In the genomic region with DNA sequence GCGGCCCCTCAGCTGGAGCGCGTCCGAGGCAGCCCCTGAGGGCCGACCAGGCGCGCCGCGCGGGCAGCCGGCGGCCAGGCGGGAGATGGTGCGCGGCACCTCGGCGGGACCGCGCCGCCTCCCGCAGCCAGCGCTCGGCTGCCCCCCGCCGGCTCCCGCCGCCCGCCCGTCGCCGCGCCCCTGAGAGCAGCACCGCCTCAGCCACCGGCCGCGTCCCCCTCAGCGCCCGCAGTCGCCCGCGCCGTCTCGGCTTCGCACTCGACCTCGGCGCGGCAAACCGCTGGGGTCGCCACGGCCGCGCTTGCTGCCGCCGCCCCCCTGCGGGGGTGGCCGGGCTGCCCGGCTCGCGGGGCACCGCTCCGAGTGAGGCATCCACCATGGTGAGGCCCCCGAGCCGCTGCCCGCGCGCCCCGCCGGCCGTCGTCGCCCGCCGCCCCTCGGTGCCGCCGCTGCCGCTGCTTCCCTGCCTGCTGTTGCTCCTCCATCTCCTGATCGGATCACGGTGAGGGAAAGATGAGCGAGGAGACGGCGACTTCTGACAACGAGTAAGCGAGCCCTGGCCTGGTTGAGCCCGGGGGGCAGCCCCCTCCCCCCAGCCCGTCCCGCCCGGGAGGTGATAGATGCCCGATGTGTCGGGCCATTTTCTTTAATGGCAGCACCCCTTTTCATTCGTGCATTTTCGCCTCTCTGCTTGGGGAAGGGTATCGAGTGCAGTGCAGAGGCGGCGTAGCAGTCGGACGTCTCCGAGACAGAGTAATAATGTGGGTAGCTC, we compare ENCODE assay signal across 7 mouse cellular contexts. TPM values are rescaled to one million over a fixed set of nuclear protein-coding genes. Genes with fewer than 3 reads are reported as not detected.
DNase-seq lines count a peak whose midpoint lies in the region; ATAC-seq and TF ChIP-seq lines count a peak whose summit lies in the region.

A gene (plus strand): TSS at position 163 of the 772 bp plus-strand sequence.

- peaks cover 25% of the 10 kb centered on the region for H3K4me1 ChIP-seq in heart, embryonic 13.5 days
- H3K4me1 ChIP-seq in kidney, embryonic 16.5 days (ENCODE audit: insufficient read depth, low read length) = peaks cover 15% of the 10 kb centered on the region
- H3K4me1 ChIP-seq in liver, postnatal 0 days (ENCODE audit: insufficient read depth) = peaks cover 10% of the 10 kb centered on the region
- no peaks in the 10 kb centered on the region for H3K4me1 ChIP-seq in olfactory bulb, adult 2 months (ENCODE audit: control insufficient read depth, insufficient read depth, low read length)

- peak; percentile 23; the same call in 1 of the 2 replicates for ATAC-seq in heart, embryonic 13.5 days (ENCODE audit: extremely low read depth, insufficient number of reproducible peaks, low FRiP score, low TSS enrichment)
- 0 out of 2 replicates have a peak, but pooled peaks have one; percentile 7 for ATAC-seq in kidney, embryonic 16.5 days (ENCODE audit: low FRiP score, low TSS enrichment)
- ATAC-seq in liver, postnatal 0 days = peak; percentile 28

- H3K36me3 ChIP-seq in heart, embryonic 13.5 days = no peaks in the 10 kb centered on the region
- no peaks in the 10 kb centered on the region for H3K36me3 ChIP-seq in kidney, embryonic 16.5 days (ENCODE audit: insufficient read depth, low read length)
- no peaks in the 10 kb centered on the region for H3K36me3 ChIP-seq in liver, postnatal 0 days (replicated peaks; ENCODE audit: insufficient read depth, low read length)

- under 1% methylated on average over 71 of the region's 99 CpGs for WGBS in heart, embryonic 13.5 days
- WGBS in kidney, embryonic 16.5 days = under 1% methylated on average over 54 of the region's 99 CpGs
- 2% methylated on average over 80 of the region's 99 CpGs for WGBS in liver, postnatal 0 days (ENCODE audit: insufficient replicate concordance)
- WGBS in olfactory bulb, adult 2 months = 4% methylated on average over 92 of the region's 99 CpGs

- no peak for TF ChIP-seq CTCF in liver, postnatal 0 days (IDR thresholded peaks at IDR 0.05; ENCODE audit: low read depth)
- TF ChIP-seq CTCF in olfactory bulb, adult 2 months (IDR thresholded peaks at IDR 0.05; ENCODE audit: insufficient read depth, low read depth, low read length) = no peak

- TF ChIP-seq EP300 in liver, postnatal 0 days (IDR thresholded peaks at IDR 0.05; ENCODE audit: low read depth) = no peak

- peak; percentile 16 to 25 for DNase-seq in CD8-positive naive resting alpha-beta T cell, adult 2 months (ENCODE audit: low read depth in 2 of 2, low spot score in 2 of 2)
- peak; percentile 60 for DNase-seq in R1 (ENCODE audit: low read depth, low spot score)
- peak; percentile 63 for DNase-seq in embryo, embryonic 11 days
- DNase-seq in liver, postnatal 0 days = peak; percentile 50

- H3K9me3 ChIP-seq in heart, embryonic 13.5 days = no peaks in the 10 kb centered on the region
- H3K9me3 ChIP-seq in kidney, embryonic 16.5 days (ENCODE audit: low read length) = no peaks in the 10 kb centered on the region
- H3K9me3 ChIP-seq in liver, postnatal 0 days (ENCODE audit: low read length) = no peaks in the 10 kb centered on the region

- no peaks in the 10 kb centered on the region for H3K27me3 ChIP-seq in heart, embryonic 13.5 days (replicated peaks)
- no peaks in the 10 kb centered on the region for H3K27me3 ChIP-seq in kidney, embryonic 16.5 days (ENCODE audit: insufficient read depth, low read length)
- no peaks in the 10 kb centered on the region for H3K27me3 ChIP-seq in liver, postnatal 0 days (ENCODE audit: insufficient read depth, low read length)

- peak within 1 kb of the TSS; percentile 100 for H3K27ac ChIP-seq in heart, embryonic 13.5 days (replicated peaks)
- peak within 1 kb of the TSS; percentile 100 for H3K27ac ChIP-seq in kidney, embryonic 16.5 days (ENCODE audit: low read length)
- H3K27ac ChIP-seq in liver, postnatal 0 days (ENCODE audit: low read depth) = peak within 1 kb of the TSS; percentile 96
- peak within 1 kb of the TSS; percentile 98 for H3K27ac ChIP-seq in olfactory bulb, adult 2 months (ENCODE audit: insufficient read depth, low read depth, low read length)

- H3K4me3 ChIP-seq in heart, embryonic 13.5 days = peak within 1 kb of the TSS; percentile 92
- peak within 1 kb of the TSS; percentile 85 for H3K4me3 ChIP-seq in kidney, embryonic 16.5 days (ENCODE audit: low read length)
- H3K4me3 ChIP-seq in liver, postnatal 0 days (ENCODE audit: low read depth, low read length) = peak within 1 kb of the TSS; percentile 85
- H3K4me3 ChIP-seq in olfactory bulb, adult 2 months (ENCODE audit: insufficient read depth, low read depth, low read length) = peak within 1 kb of the TSS; percentile 97

- TF ChIP-seq POLR2A in olfactory bulb, adult 2 months (IDR thresholded peaks at IDR 0.05; ENCODE audit: insufficient read depth, low read depth, low read length) = no peak

- peak within 1 kb of the TSS; percentile 99 for H3K9ac ChIP-seq in heart, embryonic 13.5 days
- H3K9ac ChIP-seq in kidney, embryonic 16.5 days (replicated peaks; ENCODE audit: low read length) = peak within 1 kb of the TSS; percentile 99
- H3K9ac ChIP-seq in liver, postnatal 0 days (replicated peaks) = peak within 1 kb of the TSS; percentile 87

- peak within 1 kb of the TSS; percentile 88 for H3K4me2 ChIP-seq in heart, embryonic 13.5 days
- peak within 1 kb of the TSS; percentile 63 for H3K4me2 ChIP-seq in kidney, embryonic 16.5 days (replicated peaks; ENCODE audit: low read depth, low read length)
- peak within 1 kb of the TSS; percentile 95 for H3K4me2 ChIP-seq in liver, postnatal 0 days (ENCODE audit: low read depth, low read length)

RNA-seq across cellular contexts. Expression of the gene that starts here (rescaled TPM):
- polyA plus RNA-seq in heart, embryonic 13.5 days (2015; fragmentation: Nextera tagmentation; extraction: Ambion mirVana) = 3.8 and 5.7 TPM in 2 replicates
- 7.6 and 7.7 TPM in 2 replicates for polyA plus RNA-seq in kidney, embryonic 16.5 days (2015; fragmentation: Nextera tagmentation; extraction: Ambion mirVana)
- polyA plus RNA-seq in liver, postnatal 0 days (2015; fragmentation: Nextera tagmentation; extraction: Ambion mirVana) = 2.7 and 2.8 TPM in 2 replicates
- polyA plus RNA-seq in olfactory bulb, adult 2 months (2012; ENCODE audit: insufficient read depth, insufficient read length, low replicate concordance, missing spikeins) = 67.2 and 101 TPM in 2 replicates

Comparison
In these comparisons a context has a peak if more than half of its experiments do, and no peak if none do; other contexts are left out.
1. Peak in every context shown above with its lines: DNase-seq, ATAC-seq, H3K4me3 ChIP-seq and H3K27ac ChIP-seq.